Mouse (Mus musculus) stomach, embryonic 15.5 days (tissue): Measurements from ENCODE around the gene Mrpl47. TPM values are rescaled to one million over a fixed set of nuclear protein-coding genes. Genes with fewer than 3 reads are reported as not detected.

Experiments
- ATAC-seq: fragments of 200-750 bp; cut with Nextera tagmentation; 2 replicates; pipeline ENCODE4 v1.8.0; 2017; ENCODE audit warnings: low read depth, moderate number of reproducible peaks, moderate TSS enrichment; ENCODE audit not compliant: insufficient read depth, low FRiP score
- H3K27ac ChIP-seq: fragments of 300-500 bp; sonication (generic); 2 replicates; pipeline ENCODE4 v1.5.1; 2015; ENCODE audit warnings: mild to moderate bottlenecking, inconsistent platforms
- H3K27me3 ChIP-seq: fragments of 300-500 bp; sonication (generic); replicated peaks from 2 replicates; pipeline ENCODE4 v1.6.1; 2015; ENCODE audit warnings: inconsistent platforms
- H3K36me3 ChIP-seq: fragments of 300-500 bp; sonication (generic); 2 replicates; pipeline ENCODE4 v1.6.1; 2015; ENCODE audit warnings: inconsistent platforms
- H3K4me1 ChIP-seq: fragments of 300-500 bp; sonication (generic); 2 replicates; pipeline ENCODE4 v1.6.1; 2015; ENCODE audit warnings: inconsistent platforms
- H3K4me2 ChIP-seq: fragments of 300-500 bp; sonication (generic); 2 replicates; pipeline ENCODE4 v1.6.1; 2015; ENCODE audit warnings: mild to moderate bottlenecking, inconsistent platforms
- H3K4me3 ChIP-seq: fragments of 300-500 bp; sonication (generic); replicated peaks from 2 replicates; pipeline ENCODE4 v1.5.1; 2015; ENCODE audit warnings: inconsistent platforms
- H3K9ac ChIP-seq: fragments of 300-500 bp; sonication (generic); 2 replicates; pipeline ENCODE4 v1.6.1; 2015; ENCODE audit warnings: inconsistent platforms
- H3K9me3 ChIP-seq: fragments of 300-500 bp; sonication (generic); 2 replicates; pipeline ENCODE4 v1.6.1; 2016; ENCODE audit warnings: inconsistent platforms
- WGBS: fragments of 180-500 bp; shearing (Covaris S2); methylation state at CpG from one replicate; pipeline ENCODE4 v1.1.7; 2015; 5-methylcytosine and 5-hydroxymethylcytosine counted together
- polyA plus RNA-seq: library from polyadenylated mRNA; unstranded; fragments of >200 nt; fragmentation: Nextera tagmentation; extraction: Ambion mirVana; gene quantifications from 2 replicates; pipeline ENCODE4 v1.2.1, GENCODE M21; 2015

Mrpl47 gene
- polyA plus RNA-seq, 1 experiment from 2014 or later, result 30.0 TPM

GRCm38 (mm10) chr3:32684631-32685030, 52.8 kb downstream of the Mrpl47 start:
- no peak for ATAC-seq
- Histone ChIP-seq H3K4me1 (no peaks in the 10 kb centered on the region), H3K27me3 (no peaks in the 10 kb centered on the region), H3K36me3 (no peaks in the 10 kb centered on the region), H3K27ac (no peak overlapping the region), H3K4me2 (no peak overlapping the region), H3K9me3 (no peaks in the 10 kb centered on the region), H3K4me3 (no peak overlapping the region), H3K9ac (no peak overlapping the region)
- WGBS, result 73% methylated on average over 3 of the region's 3 CpGs

GRCm38 (mm10) chr3:32682910-32683531, 54.4 kb downstream of the Mrpl47 start:
- H3K4me2 ChIP-seq, result no peak overlapping the region
- H3K9ac ChIP-seq, result no peak overlapping the region
- 80% methylated on average over 12 of the region's 12 CpGs for WGBS
- no peak for ATAC-seq
- no peaks in the 10 kb centered on the region for H3K4me1 ChIP-seq
- no peak overlapping the region for H3K27ac ChIP-seq
- H3K9me3 ChIP-seq, result no peaks in the 10 kb centered on the region
- no peaks in the 10 kb centered on the region for H3K27me3 ChIP-seq
- no peak overlapping the region for H3K4me3 ChIP-seq
- no peaks in the 10 kb centered on the region for H3K36me3 ChIP-seq

- Histone ChIP-seq H3K27ac (no peak overlapping the region), H3K9ac (no peak overlapping the region), H3K9me3 (no peaks in the 10 kb centered on the region), H3K27me3 (no peaks in the 10 kb centered on the region), H3K4me2 (no peak overlapping the region), H3K4me1 (no peaks in the 10 kb centered on the region), H3K4me3 (no peak overlapping the region), H3K36me3 (no peaks in the 10 kb centered on the region)
- 79% methylated on average over 6 of the region's 6 CpGs for WGBS
- no peak; the same call in 1 of the 2 replicates for ATAC-seq
Measured at GRCm38 (mm10) chr3:32676393-32676792, 61.0 kb downstream of the Mrpl47 start.

Other genes starting within 250 kb of the Mrpl47 start
- 0.10 TPM in 1 of 2 replicates, not detected in the other for gene Kcnmb3, start 245.4 kb downstream of the Mrpl47 start, polyA plus RNA-seq
- gene Zfp639, start 227.3 kb downstream of the Mrpl47 start, polyA plus RNA-seq, result 33.6 and 34.3 TPM in 2 replicates
- 26.5 and 36.2 TPM in 2 replicates for gene Mfn1, start 208.1 kb downstream of the Mrpl47 start, polyA plus RNA-seq
- 62.3 and 69.6 TPM in 2 replicates for gene Gnb4, start 121.0 kb downstream of the Mrpl47 start, polyA plus RNA-seq
- 126 and 134 TPM in 2 replicates for gene Actl6a, start 31.3 kb downstream of the Mrpl47 start, polyA plus RNA-seq
- 288 and 303 TPM in 2 replicates for gene Ndufb5, start 615 bp downstream of the Mrpl47 start, polyA plus RNA-seq
- gene Usp13, start 79.9 kb upstream of the Mrpl47 start, polyA plus RNA-seq, result 3.3 and 4.1 TPM in 2 replicates